Mouse (Mus musculus): ENCODE data around the gene Aff1.
A peak's percentile ranks its signal among the peaks of the same experiment; 100 is the strongest.

Aff1 gene

GRCm38 (mm10) chr5:103836148-103836784, 144.1 kb downstream of the Aff1 start:
- DNase-seq (ENCODE audit: low spot score in 2 of 2): no peak

- DNase-seq (ENCODE audit: low spot score in 2 of 2): no peak
Observed at GRCm38 (mm10) chr5:103838550-103839264, 146.5 kb downstream of the Aff1 start.

DNA sequence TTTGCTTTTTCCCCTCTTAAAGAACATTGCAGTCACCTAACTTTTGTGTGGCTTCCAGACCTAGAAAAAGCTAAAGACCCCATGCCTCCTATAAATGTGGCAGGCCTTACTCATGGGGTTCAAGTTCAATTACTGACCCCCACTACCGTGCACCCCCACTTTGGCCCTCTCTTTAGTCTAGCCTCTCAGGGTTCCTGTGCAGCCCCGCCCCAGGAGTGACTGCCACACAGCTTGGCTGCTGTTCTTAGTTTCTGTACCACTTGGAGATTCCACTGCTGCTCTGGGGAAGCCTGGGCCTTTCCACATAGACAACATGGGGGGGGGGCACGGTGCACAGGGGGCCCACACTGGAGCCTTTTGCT, 147.1 kb downstream of the Aff1 start:
- DNase-seq (ENCODE audit: low spot score in 2 of 2): no peak

- DNase-seq (ENCODE audit: low spot score in 2 of 2): no peak
Observed at GRCm38 (mm10) chr5:103843938-103844337, 151.8 kb downstream of the Aff1 start.

DNA sequence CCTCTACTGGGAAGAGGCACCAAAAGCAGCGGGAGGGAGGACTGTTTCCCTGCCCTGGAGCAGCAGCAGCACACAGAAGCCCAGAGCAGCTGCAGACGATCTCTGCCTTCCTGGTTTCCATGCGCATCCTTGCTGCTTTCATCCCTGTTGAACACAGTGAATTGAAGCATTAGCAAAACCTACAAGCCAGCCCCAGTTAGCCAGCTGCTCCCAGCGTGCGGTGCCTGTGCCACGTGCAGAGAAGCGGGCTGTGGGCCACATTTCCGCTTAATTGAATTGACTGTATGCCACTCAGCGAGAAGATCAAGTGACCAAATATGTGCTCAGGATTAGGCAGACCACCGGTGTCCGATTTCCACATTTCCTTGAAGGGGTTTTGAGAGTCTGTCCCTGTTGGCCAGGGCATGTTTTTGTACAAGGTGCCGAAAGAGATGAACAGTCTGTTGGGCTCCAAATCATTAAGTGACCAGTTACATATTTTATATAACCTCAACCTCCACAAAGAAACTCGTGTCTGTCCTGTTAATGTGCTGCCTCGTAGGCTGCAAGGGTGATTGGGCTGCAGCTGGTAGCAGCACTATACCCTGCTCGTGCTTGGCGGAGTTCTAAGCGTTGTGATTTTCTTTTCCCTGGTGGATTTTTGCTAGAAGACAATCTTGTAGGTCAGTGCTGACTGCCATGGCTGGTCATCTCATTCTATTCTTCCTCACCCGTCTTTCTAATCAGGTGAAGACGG, 153.4 kb downstream of the Aff1 start:
- no peak for DNase-seq (ENCODE audit: low spot score in 2 of 2)

GRCm38 (mm10) chr5:103846154-103846551, 154.0 kb downstream of the Aff1 start:
- no peak for DNase-seq (ENCODE audit: low spot score in 2 of 2)

DNA sequence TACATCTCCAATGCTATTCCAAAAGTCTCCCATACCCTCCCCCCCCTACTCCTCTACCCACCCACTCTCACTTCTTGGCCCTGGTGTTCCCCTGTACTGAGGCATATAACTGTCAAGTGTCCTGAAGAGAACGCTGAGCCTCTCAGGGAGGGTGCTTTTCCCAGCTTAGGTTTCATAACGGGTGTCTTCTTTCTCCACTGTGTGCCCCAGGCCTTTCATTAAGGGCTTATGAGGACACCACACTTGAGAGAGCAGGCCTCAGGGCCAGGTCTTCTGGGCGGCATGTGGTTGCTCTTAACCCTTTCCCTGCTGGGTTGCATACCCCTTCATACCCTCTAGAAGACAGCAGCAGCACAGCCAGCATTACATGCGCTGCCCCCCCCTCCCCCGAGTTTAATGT, 154.4 kb downstream of the Aff1 start:
- no peak for DNase-seq (ENCODE audit: low spot score in 2 of 2)

- DNase-seq (ENCODE audit: low spot score in 2 of 2): peak; percentile 44 to 57
Observed at GRCm38 (mm10) chr5:103848546-103848945, 156.4 kb downstream of the Aff1 start.

GRCm38 (mm10) chr5:103852756-103853549, 160.8 kb downstream of the Aff1 start:
- no peak for DNase-seq (ENCODE audit: low spot score in 2 of 2)

- DNase-seq (ENCODE audit: low spot score in 2 of 2): no peak
Observed at GRCm38 (mm10) chr5:103854041-103854806, 162.1 kb downstream of the Aff1 start.

- no peak for DNase-seq (ENCODE audit: low spot score in 2 of 2)
Observed at GRCm38 (mm10) chr5:103854807-103855194, 162.6 kb downstream of the Aff1 start.

DNA sequence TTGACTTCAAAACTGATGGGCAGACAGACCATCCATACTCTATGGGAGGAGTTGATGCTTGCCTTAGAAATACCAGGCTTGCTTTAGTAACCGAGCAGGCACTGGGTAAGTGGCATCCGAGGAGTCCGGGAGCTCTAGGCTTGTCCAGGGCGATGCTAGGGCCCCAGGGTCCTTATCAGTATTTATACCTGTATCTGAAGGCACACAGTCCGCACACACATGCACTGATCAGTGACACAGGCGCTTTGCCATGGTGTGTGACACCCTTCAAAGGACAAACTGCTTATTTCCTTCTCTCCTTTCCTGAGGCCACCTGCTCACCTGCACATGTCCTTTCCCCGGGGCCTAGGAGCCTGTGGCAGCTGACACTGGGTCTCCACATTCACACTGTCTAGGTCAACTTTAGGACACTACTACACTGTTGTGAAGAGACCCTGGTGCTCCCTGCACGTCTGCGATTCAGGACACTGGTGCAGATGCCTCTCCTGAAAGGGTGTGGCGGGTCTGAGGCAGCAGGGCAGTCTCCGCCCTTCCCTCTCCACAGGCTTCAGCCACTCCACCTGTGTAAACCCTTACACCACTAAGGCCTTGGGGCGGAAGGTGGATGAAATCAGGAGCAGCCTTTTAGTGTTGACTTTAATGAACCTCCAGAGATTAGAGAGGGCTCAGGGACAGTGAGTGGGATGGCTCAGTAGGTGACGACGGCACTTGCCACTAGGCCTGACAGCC, 163.5 kb downstream of the Aff1 start:
- no peak for DNase-seq (ENCODE audit: low spot score in 2 of 2)

GRCm38 (mm10) chr5:103856286-103857009, 164.3 kb downstream of the Aff1 start:
- peak; percentile 38 to 43 for DNase-seq (ENCODE audit: low spot score in 2 of 2)

- no peak for DNase-seq (ENCODE audit: low spot score in 2 of 2)
Observed at GRCm38 (mm10) chr5:103857151-103857550, 165.0 kb downstream of the Aff1 start.

DNA sequence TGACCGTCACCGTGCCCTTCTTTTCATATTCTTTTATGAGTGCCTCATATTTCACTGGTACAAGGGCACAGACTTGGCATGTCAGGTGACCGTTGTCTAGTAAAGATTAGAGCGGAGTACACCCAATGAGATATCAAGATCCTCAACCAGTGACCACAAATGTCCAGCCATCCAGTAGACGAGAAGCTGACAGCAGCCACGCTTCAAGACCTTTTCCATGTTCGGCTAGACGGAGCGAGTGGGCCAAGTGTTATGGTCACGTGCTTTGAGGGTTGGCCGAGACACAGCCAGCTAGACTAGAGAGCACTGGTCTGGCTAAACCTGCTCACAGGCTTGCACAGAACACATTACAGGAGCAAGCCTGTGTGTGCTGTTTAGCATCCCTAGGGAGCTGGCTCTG, 168.4 kb downstream of the Aff1 start:
- DNase-seq (ENCODE audit: low spot score in 2 of 2): no peak

- no peak for DNase-seq (ENCODE audit: low spot score in 2 of 2)
Observed at GRCm38 (mm10) chr5:103863759-103864158, 171.6 kb downstream of the Aff1 start.

DNA sequence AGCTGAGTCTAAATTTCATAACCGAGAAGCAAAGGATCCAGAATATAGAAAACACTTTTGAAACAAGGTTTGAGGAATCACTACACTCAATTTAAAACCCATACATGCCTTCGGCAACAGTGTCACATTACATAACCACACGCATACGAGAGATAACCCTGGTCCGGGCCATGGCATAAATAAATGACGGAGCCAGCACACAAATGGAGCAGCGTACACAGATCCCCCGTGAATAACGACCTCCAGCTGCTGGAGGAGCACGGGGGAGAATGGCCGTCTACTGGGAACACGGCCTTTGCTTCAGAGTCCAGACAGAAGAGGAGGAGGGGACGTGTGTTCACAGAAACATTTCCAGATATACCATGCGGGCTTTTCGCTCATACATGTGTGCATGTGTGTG, 197.6 kb downstream of the Aff1 start:
- DNase-seq (ENCODE audit: low spot score in 2 of 2): no peak

DNA sequence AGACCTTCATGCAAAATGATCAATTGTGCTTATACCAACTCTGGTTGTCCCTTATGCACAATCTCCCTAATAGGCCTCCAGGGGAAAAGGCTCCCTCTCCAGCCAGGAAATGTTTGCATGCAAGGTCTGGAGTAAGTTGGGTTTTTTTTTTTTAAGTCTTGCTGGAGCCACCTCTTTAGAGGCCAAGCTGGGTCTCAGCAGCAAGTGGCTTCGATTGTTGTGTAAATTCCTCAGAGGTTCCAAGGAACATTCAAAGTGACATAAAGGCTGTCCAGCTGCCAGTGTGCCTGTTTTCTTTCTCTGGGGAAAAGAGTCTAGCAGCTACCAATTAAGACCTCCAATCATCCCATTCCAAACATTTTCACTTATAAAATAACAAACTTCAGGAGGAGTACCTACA, 206.1 kb downstream of the Aff1 start:
- DNase-seq (ENCODE audit: low spot score in 2 of 2): no peak

Measured in heart, adult 9 months (tissue).